Mouse (Mus musculus) retina, embryonic 14.5 days (tissue): Measurements from ENCODE around the gene Ak9.
A peak's percentile ranks its signal among the peaks of the same experiment; 100 is the strongest.

Source experiments
- DNase-seq: peaks from one replicate; pipeline ENCODE4 v3.0.0-alpha.2; 2015; ENCODE audit warnings: low spot score

The Ak9 gene

DNA sequence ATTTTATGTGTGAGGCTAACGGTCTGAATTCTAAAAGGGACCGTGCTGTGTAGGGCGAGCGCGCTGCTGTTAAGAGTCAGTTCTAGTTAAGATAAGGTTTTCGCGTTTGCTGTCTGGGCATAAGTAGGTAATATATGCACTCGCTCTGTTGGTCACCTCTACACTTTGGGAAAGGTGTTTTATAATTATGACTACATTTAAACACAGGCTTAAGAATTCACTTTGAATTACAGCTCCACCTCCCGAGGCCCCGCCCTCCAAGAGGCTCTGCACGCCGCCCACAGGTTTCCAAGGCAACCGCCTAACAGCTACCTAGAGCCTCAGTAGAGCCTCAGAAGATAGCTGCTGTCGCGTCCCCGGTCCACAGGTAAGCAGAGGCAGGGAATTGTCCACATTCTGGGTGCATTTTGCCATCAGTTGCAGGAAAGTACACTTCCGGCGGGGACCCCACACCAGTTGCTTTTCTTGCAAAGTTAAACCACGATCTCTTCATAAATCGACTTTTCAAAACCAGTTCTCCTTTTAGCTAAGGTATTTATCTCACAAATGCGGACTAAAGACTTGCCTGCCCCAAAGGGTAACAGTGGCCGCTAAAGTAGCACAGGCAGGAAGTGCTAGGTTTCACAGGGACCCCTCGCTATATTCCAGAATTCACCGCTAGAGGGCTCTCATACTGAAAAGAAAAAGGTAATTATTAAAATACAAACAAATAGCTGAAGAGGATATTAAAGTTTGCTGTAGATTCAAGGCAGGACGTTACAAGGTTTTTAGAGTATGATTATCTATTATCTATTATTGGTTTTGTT, at the start of gene Ak9:
TSS of gene Ak9 (plus strand) at position 342 of the 806 bp plus-strand sequence.
- DNase-seq, result peak; percentile 85

DNA sequence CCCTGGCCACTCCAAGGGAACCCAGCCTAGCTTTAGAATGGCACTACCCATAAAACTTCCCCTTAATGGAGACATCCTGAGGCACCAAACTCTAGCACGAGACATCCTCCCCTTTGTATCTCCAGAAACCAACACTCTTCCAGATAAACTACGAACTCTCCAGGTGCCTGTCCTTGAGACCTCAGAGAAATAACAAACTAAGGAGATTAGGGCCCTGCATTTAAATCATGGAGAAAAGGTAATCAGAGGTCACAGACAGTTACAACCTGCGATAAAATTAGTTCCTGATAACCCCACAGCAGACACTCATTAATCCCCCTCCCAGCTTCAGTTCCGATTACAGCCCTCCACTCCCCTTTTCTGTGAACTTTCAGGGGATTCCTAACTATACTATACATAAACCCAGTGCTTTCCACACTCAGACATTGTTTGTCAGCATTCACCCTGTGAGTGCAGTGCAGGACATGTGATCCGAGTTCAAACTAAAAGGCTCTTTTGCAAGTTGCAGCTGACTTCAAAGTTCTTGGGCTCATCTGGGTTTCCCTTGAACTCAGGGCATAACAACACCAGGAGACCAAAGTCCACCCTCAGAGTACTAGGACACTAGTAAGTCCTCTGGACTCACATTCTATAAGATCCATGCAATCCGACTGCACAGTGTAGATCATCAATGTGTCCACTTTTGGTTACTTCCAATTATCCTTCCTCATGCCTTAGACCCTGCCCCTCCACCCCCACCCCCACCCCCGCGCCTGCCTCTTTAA, 43.4 kb upstream of the Ak9 start:
- DNase-seq, result no peak

DNA sequence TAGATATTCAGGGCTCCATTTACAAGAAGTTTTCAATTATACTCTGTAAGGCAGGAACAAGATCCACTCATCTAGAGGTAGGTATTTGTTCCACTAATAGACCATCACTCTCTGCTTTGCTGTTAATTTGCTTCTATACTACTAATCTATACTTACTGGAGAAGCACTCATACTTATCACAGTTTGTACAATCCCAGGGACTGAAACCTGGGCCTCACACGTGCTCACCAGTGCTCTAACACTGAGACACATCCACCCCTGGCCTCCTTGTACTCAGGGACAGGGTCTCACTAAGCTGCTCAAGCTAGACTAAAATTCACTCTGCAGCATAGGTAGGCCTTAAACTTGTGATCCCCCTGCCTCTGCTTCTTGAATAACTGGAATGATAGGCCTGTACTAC, 42.6 kb upstream of the Ak9 start:
- no peak for DNase-seq

DNA sequence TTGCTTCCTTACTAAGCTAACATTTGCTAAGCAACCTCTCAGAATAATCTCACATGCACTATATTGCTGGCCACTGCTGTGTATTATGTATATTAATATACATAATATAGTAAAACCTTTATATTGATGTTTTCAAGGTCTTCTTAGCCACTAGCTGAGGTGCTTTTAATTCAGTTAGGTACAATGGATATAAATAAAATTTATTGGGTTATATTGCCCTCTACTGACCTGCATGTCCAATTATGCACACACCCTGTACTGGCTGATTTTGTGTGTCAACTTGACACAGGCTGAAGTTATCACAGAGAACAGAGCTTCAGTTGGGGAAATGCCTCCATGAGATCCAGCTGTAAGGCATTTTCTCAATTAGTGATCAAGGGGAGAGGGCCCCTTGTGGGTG, 41.9 kb upstream of the Ak9 start:
- no peak for DNase-seq

DNA sequence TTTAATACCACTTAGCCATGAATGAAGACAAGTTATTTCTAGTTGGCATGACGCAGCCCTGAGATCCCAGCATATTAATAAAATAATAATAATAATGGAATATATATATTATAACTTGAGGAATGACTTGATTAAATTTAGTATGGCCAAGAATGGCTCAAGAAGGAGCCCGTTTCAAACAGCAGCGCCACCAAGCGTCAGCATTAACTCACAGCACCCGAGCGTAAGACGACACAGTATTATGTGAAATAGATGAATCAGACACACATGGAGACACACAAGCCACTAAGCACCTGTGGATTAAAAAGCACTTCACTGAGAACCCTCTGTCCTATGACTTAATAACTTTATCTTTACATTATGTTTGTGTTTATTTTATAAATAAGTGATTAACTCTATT, 31.9 kb upstream of the Ak9 start:
- peak; percentile 62 for DNase-seq

DNA sequence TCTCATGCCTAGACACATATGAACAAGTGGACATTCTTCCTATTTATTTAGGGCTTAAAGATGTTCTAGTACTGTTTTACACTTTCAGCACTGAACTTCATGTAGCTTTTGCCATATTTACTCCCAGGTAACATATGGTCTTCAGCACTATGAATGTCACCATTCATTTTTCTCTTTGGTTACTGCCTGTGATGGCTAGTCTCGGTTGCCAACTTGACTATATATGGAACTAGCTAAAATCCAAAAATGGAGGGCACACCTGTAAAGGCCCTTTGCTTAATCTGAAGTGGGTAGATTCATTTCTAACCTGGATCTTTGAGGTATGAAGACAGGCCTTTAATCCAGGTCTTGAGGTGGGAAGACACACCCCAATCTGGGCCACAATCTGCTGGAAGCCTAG, 28.9 kb upstream of the Ak9 start:
- DNase-seq, result no peak

DNA sequence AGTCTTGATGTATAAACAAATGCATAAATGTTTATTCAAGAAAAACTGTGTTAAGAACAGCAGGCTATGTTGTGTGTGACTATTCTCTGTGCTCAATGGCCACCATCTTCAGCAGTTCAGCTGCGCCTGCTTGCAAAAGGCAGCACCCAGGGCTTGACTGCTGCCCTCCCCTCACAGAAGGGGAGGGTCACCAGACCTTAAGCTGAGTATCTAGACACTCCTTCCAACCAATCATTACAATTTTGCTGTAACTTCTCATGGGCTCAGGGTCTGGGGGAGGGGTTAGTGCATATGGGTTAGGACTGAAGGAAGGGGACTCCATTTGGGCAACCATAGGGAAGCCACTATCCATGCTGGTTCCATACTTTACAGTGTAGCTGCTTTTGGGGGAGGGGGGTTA, 25.0 kb upstream of the Ak9 start:
- no peak for DNase-seq

DNA sequence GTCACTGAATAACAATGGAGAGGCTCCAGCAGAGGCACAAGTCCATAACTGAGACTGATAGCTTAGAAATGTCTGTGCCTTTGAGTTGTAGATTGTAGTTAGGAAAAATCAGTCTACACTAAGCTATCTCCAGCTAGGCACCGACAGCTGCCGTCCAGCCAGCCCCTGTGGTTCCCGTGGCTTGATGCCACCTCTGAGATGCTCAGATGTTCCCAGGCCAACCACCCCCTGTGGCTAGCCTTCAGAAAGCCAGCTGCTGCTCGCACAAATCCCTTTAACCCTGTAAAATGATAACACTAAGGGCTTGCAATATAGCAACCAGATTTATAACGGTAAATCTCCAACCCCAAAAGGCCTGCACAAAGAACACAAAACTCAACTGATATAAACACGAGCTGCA, 23.6 kb upstream of the Ak9 start:
- DNase-seq, result peak; percentile 17

DNA sequence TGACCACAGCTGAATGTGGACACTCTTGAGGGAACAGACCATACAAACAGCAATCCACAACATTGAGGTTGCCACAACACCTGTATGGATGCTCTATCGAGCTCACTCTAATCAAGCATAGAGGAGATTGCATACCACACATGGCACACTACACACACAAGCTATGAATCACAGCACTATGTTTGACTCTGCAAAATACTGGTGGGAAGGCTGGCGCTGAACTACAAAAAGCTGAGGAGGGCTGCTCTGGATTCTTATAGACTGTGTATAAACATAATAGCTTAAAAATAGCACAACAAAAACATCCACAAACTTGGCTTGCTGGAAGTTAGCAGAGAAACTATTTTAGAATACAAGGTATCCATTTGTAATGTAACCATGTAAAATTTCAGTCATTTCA, 23.0 kb upstream of the Ak9 start:
- no peak for DNase-seq

DNA sequence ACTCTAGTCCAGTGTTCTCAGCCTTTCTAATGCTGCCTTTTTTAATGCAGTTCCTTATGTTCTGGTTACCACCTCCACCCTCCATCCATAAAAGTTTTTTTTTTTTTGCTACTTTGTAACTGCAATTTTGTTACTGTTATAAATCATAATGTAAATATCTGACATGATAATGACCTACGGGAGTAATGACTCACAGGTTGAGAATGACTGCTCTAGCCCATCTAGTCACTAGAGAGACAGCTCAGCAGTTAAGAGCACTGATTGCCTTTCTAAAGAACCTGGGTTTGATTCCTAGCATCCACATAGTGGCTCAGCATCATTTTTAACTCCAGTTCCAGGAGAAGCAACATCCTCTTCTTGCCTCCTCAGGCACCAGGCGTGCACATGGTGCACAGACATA, 21.7 kb upstream of the Ak9 start:
- no peak for DNase-seq

DNA sequence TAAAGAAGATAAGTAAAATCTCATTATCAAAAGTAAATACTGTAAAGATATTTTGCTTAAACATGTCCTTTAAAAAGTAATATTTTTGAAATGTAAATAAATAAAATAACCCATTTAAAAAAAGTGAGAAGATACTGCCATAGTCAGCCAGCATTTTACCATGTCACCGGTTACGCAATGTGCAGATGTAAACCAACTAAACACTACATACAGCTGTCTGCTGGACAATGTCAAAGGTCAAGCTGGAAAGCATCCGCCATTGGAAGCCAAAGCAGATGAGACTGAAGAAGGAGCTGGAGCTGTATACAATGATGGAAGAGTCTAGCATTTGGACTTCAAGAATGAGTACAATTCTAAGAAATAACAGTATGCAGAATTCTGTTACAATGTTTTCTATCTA, 16.2 kb upstream of the Ak9 start:
- no peak for DNase-seq

DNA sequence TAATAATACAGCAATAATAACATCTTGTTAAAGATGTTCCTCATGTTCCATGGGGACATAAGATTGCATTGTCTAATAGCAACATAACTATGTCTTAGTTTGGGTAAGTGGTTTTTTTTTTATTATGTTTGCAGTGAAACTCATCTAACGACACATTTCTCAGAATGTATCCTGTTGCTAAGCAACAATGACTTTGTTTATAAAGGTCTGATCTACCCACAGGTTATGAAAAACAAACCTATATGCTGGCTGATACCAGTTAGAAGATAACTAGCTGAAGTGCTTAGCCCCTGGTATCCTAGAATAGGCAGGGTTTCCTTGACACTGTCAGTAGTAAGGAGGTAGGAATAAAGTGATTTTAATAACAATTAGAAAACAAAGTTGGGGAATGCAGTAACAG, 15.7 kb upstream of the Ak9 start:
- no peak for DNase-seq

DNA sequence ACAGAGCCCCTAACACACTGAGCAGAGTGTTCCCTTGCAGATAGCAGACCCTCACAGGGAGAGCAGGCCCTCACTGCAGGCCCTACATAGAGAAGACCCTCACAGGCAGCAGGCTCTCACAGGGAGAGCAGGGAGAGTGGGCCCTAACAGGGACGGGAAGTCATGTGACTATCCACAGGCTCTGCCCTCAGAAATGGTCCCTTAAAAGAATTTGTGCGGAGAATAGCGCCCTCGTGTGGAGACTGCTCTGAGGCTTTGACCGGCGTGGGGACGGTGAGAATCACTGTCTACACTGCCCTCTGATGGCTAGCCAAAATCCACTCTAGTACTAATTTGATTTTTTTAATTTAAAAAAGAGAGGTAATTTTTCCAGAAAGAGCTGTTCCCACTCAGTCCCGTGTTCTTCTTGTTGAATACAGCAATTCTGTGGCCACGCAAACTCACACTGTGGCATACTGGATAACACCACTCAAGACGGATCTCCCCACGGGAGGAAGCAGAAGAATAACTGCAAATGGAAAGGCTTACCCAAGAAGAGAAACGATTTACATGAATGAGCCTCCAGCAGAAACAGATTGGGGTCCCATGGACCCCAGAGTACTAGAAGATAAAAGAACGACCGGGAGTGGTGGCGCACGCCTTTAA, 14.9 kb upstream of the Ak9 start:
- peak; percentile 98 for DNase-seq

DNA sequence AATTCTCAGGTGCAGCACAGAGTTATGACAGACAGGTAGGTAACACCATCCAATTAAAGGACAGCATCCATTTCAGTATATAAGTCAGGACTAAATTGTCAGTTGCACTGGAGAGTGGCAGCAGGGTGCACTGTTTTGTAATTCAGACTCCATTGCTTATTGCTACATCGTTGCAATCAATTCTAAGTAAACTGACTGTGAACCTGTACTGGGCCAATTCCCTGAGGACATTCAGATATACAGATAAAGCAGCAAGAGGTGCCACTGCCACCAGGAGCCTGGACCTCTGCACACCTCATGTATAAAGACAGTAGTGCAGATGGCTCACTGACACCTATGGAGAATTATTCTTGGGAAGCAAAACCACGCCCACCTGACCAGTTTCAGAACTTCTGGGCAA, 12.8 kb upstream of the Ak9 start:
- no peak for DNase-seq

DNA sequence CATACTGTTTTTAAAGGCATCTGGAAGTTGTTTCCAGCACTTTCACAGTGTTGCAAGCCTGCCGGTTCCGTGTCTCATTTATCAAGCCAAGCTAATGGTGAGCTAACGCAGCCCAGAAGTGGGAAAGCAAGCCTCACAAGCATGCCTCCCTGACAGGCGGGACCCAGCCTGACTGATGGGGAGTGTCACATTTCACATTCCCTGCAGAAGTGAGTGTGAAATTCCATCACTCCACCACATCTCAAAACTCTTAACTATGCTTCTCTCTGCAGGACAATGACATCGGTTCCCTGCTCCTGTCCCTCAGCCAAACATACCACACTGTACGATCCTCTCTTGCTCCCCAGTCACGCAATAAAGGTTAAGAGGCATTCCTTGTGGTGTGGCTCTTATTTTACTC, 10.8 kb upstream of the Ak9 start:
- no peak for DNase-seq

DNA sequence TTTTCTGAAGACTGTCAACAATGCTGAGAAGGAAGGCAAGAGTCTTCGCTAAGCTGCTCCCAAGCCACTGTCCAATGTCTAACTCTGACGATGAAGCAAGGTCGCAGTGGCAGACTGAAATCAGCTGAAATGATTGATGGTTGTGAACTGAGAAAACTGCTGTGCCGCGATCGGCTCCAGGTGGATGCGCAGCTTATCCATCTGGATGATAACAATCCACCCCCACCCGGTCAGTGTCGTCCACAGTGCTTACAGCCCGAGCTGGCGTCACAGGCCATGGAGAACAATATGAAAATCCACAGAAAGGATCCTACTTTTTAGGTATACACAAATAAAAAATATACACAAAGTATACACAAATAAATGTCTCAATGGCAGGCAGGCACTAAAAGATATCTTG, 9.0 kb upstream of the Ak9 start:
- DNase-seq, result no peak

DNA sequence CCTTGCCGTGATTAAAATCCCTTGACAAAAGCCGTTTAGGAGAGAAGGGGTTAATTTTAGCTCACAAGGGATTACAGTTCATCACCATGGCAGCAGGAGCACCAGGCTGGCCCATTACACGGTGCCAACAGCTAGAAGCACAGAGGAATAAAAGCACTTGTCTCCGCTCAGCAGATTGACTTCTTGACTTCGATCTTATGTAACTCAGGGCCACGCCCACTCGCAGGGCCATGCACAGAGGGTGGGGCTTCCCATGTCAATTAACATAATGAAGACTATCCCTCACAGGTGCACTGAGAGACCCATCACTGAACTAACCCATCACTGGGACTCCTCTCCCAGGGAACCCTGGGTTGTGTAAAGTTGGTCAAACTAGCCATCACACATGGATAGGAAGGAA, 8.6 kb upstream of the Ak9 start:
- DNase-seq, result peak; percentile 51

DNA sequence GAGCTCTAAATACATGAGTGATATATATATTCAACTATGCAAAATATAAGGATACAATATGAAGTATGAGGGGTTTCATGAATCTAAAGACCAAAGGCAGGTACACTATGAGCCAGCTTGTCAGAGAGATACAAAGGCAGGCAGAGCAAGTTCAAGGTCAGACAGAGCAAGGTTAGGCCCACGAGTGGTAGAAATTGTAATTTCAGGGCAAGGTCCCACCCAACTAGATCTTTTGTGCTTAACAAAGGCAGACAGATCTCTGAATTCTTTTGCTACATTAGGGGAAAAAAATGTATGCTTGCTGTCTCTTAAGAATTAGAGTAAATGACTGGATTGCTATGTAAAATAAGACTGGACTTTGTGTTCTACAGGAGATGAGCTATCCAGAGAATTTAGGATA, 3.6 kb upstream of the Ak9 start:
- DNase-seq, result no peak

DNA sequence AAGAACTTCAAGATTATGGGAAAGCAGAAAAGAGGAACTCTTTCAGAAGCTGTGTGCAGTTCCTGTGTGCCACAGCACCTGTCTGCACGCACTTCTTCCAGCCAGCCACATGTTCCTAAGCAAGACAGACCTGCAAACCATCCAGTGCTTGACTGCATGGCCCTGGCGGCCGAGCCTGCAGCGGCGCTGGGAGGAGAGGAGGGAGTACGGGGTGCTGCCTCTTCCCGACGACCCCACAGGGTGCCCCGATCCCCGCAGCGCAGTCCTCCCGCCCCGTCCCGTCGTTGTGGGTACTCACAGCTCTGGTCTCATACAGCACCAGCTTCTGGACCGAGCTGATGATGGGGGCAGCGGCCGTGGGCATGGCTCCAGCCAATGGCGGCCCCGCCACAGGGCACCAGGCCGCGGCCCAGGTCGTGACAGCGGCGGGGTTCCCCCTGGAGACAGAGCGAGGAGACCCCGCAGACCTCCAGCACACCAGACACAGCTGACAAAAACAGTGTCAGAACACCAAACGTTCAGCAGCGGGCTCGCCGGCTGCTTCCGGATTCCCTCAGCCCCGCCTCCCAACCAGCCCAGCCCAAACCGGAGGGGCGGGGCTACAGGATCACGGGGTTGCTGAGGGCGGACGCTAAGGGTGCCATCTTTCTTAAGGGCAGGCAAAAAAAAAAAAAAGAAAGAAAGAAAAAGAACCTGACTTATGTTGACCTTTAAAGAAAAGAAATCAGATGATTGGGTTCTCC, 920 bp upstream of the Ak9 start, which contains the start of gene Fig4:
TSS of gene Fig4 (minus strand) at position 572 of the 743 bp plus-strand sequence.
- DNase-seq, result peak; percentile 93

DNA sequence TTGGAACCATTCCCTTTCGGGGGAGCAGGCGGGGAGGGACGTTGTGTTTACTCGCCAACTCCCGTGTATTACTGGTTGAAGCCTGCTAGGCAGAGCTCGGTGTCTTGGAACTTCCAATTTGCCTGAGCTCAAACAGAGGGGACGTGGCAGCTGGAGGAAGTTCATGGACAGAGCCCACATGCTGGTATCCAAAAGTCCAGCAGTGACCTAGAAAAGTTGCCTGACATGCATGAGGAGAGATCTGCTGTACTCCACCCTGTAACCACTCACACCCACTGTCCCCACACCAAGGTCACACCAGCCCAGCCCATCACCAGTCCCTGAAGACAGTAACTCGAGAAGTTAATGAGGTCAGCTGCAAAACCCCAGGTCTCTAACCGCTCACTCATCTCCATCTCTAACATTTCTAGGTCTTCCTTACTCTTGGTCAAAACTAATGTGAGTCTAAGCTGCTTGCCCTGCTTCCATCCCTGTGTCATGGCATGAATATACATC, 1.2 kb downstream of the Ak9 start:
- no peak for DNase-seq

DNA sequence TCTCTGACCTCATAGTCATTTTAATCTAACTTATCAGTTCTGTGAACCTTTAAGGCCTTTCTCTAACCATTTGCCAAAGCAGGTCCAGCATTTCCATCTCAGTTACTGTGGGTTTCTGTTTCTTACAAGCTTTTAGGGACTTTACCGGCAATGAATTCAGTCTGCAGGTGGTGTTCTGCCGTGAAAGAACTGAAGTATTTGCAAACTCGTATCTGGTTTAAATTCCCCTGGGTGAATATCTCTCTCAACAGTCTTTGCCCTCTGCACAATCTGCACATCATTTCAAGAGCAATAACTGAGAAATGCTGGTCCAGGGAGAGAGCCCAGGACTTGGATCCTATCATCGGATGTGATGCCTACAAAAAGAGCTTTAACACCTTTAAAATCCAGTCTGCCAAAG, 4.4 kb downstream of the Ak9 start:
- no peak for DNase-seq

DNA sequence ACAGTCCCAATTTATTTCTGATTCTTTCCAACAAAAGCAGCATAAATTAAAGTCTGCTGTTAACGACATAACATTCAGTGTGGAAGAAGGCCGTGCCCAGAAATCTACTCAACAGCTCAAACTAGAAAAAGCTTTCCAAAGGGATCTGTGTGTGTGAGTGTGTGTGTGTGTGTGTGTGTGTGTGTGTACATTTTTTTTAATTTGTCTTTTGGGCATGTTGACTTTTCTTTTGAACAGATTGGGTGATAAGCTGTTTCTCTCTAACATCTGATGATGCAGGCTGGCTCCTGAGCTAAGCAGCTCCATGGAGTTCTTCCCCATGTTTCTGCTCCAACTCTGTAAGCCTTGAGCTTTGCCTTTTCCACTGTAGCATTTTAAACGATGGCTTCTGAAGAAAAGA, 12.1 kb downstream of the Ak9 start:
- DNase-seq, result no peak
